Mouse (Mus musculus) heart, postnatal 0 days (tissue): ENCODE measurements around the gene Uhrf1bp1l.

ENCODE experiments used
- CTCF ChIP-seq: IDR thresholded peaks from 2 replicates; pipeline ENCODE4 v1.5.1; 2016; ENCODE audit warnings: antibody characterized with exemption, control low read depth, low read depth
- EP300 ChIP-seq: IDR thresholded peaks from 2 replicates; pipeline ENCODE4 v1.6.1; 2016; ENCODE audit warnings: antibody characterized with exemption, low read depth

GRCm38 (mm10) chr10:89751069-89751468 is 6.3 kb downstream of the Uhrf1bp1l start:
- TF ChIP-seq CTCF: no peak
- TF ChIP-seq EP300: no peak
